Mouse (Mus musculus): Measurements from ENCODE around the gene Tnxb.

Gene Tnxb

DNA sequence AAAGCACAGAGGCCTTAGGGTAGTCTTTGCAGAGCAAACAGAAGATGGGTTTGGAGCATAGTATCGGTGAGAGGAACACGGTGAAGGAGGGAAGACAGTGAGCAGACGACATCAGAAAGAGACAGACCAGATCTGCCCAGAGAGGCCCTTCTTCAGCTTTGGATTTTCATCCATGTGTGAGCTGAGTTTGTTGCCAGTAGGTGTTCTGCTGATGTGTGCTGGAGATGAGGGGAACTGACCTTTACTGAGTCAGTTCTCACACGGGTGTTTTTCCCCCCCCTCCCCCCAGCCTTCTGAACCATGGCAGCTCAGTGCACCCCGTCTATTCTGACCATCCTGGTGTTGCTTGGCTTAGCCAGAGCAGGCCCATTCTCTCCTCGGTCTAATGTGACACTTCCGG is at the start of gene Tnxb:
Gene Tnxb, plus strand, starts transcription at position 301 of the 400 bp plus-strand sequence.
- no peak for DNase-seq (ENCODE audit: low spot score in 2 of 2)

DNA sequence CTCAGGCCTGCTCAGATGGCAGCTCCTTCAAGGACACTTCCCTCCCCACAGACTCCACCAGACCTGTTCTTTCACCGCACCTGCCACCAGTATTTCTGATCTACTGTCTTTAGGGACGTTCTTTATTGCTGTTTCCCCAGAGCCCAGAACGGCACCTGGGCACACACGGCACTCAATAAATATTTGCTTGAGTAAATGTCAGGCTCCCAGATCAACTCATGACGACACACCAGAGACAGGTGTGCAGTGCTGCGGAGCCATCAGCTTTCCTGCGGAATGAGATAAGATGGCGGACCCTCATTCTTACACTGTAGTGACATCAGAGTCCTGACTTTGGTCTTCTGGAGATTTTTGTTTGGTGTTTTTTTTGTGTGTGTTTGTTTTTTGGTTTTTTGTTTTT is 49.3 kb upstream of the Tnxb start:
- DNase-seq (ENCODE audit: low spot score in 2 of 2) = no peak

- DNase-seq (ENCODE audit: low spot score in 2 of 2) = no peak
Measured at GRCm38 (mm10) chr17:34623161-34623560, 47.2 kb upstream of the Tnxb start.

DNA sequence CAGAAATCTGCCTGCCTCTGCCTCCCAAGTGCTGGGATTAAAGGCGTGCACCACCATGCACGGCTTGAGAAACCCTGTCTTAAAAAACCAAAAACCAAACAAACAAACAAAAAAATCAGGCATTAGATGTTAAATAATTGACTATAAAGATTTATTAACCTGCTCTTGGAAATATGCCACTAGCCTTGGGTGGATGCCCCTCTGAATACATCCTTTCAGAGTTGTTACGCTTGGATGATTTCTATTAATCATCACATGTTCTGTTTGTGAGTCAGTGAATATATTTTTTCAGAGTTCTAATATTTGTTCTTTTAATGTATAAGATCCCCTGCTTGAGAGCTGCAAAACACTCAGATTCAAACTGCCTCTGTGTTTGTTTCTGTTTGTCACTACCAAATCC is 45.4 kb upstream of the Tnxb start:
- no peak for DNase-seq (ENCODE audit: low spot score in 2 of 2)

- no peak for DNase-seq (ENCODE audit: low spot score in 2 of 2)
Measured at GRCm38 (mm10) chr17:34626062-34626772, 44.1 kb upstream of the Tnxb start.

DNA sequence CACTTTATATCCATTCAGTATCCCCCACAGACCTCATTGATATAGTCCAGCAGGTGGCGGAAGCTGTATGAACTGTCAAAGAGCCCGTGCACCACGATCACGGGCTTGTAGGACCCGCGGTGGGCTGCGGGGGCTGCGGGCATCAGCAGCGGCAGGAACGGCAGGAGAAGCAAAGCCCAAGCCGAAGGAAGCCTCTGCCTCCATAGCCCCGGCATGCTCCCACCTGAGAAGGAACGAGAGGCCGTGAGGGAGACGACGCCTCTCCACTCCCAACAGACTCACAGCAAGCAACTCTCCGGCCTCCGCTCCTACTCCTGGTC is 43.6 kb upstream of the Tnxb start:
- peak in 1 of 2 experiments; percentile 61 for DNase-seq (ENCODE audit: low spot score in 2 of 2)

DNA sequence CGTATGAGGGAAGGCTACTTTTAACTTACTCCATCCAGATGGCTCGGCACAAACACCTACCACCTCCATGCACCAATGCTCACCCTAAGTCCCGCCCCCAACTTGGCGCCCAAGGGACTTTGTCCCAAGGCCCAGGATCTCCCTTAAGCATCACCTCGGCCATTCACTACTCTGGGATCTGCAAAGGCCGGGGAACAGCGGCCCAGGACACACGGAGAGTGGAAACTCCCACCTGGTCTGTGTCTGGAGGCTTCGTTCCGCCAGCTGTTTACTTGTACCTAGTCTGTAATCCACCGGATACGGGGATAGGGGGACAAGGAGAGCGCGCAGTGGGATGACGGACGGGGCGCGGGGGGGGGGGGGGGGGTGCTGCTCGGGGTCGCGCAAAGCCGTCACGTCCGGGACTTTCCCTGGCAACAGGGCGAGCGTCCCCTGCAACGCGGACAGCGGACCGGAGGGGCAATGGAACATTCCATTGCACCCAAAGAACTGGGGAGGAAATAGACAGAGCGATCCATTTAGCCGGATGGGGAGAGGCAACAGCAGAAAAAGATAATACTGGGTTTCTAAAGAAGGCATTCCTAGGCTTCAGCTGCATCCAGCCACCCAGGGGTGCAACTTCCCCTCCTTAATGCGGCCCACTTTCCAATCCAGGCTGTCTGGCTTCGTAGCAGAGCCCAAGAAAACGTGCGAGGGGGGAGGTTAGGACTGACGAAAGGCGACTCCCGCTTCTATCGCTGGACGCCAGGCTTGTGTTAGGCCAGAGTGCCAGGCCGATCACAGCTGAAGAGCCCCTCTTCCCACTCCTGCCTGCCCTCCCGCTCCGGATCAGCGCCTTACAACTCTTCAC is 43.0 kb upstream of the Tnxb start:
- peak; percentile 84 to 85 for DNase-seq (ENCODE audit: low spot score in 2 of 2)

DNA sequence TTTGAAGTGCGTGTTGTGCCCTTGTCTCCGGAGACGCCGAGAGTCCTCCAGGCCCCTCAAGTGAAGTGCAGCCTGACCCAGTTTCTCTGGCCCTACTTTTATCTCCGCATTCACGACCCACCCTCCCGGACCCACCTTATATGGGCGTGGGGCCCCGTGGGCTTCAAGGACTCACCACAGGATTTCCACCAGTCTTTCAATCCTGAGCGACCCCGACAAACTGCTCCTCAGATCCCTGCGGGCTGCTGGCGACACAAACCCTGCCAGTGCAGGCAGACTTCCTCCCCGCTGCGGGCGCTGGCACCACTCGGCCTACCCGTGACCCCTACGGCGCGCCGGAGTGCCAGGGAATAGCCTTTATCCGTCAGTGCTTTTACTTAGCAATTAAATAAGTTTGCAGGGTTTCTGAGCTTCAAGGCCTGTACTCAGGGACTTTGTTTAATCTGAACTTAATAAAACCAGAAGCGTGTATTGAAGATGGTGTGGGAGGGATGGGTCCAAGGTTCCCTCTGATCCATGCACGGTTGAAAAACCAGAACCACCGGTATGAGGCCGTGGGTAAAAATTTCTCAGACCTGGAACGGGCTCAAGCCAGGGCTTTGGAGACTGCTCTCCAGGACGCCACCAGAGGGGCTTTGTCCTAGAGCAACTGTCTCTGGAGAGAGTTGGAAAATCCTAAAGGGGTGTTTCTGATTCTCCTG is 42.2 kb upstream of the Tnxb start, which contains the start of gene Ppt2:
Gene Ppt2, minus strand, starts transcription at position 568 of the 701 bp plus-strand sequence.
- peak; percentile 51 to 64 for DNase-seq (ENCODE audit: low spot score in 2 of 2)

- DNase-seq (ENCODE audit: low spot score in 2 of 2) = no peak
Measured at GRCm38 (mm10) chr17:34628644-34628967, 41.7 kb upstream of the Tnxb start.

- no peak for DNase-seq (ENCODE audit: low spot score in 2 of 2)
Measured at GRCm38 (mm10) chr17:34629221-34629751, 41.0 kb upstream of the Tnxb start, which contains the start of gene Prrt1. TSS of gene Prrt1 (plus strand) at chr17:34629533.

- DNase-seq (ENCODE audit: low spot score in 2 of 2) = no peak
Measured at GRCm38 (mm10) chr17:34629796-34630603, 40.3 kb upstream of the Tnxb start.

GRCm38 (mm10) chr17:34630761-34631301 is 39.5 kb upstream of the Tnxb start:
- DNase-seq (ENCODE audit: low spot score in 2 of 2) = no peak

DNA sequence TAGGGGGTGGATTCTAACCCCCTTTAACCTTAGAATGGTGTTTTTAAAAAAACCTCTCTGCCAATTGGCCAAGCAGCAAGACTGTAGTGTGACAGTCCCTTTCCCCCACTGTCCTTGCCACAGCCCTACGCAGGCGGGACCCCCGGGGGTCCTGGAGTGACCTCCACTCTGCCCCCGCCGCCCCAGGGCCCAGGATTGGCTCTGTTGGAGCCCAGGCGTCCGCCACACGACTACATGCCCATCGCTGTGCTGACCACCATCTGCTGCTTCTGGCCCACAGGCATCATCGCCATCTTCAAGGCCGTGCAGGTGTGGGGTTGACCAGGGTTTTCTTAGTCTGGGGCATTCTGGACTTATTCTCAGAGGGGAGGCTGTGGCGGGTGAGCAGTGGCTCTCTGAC is 38.7 kb upstream of the Tnxb start:
- no peak for DNase-seq (ENCODE audit: low spot score in 2 of 2)

- DNase-seq (ENCODE audit: low spot score in 2 of 2) = peak; percentile 80 to 89
Measured at GRCm38 (mm10) chr17:34632261-34632691, 38.1 kb upstream of the Tnxb start.

- DNase-seq (ENCODE audit: low spot score in 2 of 2) = no peak
Measured at GRCm38 (mm10) chr17:34635671-34636070, 34.7 kb upstream of the Tnxb start.

DNA sequence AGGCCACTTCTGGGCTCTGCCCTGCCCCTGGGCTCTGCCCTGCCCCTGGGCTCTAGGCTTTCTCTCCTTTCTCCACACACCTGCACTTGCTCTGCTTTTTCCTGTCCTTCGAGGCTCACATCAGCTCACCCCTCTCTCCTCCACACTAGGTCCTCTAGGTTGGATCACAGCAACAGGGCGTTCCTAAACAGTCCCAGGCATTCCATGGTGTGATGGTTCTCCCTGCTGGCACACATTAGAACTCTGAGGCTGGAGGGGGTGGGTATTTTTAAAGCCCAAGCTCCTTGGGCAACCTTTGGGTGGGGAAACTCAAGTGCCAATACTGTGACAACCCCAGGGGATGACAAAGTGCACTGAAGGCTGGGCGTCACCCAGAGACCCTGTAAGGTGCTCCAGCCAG is 32.9 kb upstream of the Tnxb start:
- DNase-seq (ENCODE audit: low spot score in 2 of 2) = no peak

- DNase-seq (ENCODE audit: low spot score in 2 of 2) = no peak
Measured at GRCm38 (mm10) chr17:34639461-34640255, 30.7 kb upstream of the Tnxb start.

DNA sequence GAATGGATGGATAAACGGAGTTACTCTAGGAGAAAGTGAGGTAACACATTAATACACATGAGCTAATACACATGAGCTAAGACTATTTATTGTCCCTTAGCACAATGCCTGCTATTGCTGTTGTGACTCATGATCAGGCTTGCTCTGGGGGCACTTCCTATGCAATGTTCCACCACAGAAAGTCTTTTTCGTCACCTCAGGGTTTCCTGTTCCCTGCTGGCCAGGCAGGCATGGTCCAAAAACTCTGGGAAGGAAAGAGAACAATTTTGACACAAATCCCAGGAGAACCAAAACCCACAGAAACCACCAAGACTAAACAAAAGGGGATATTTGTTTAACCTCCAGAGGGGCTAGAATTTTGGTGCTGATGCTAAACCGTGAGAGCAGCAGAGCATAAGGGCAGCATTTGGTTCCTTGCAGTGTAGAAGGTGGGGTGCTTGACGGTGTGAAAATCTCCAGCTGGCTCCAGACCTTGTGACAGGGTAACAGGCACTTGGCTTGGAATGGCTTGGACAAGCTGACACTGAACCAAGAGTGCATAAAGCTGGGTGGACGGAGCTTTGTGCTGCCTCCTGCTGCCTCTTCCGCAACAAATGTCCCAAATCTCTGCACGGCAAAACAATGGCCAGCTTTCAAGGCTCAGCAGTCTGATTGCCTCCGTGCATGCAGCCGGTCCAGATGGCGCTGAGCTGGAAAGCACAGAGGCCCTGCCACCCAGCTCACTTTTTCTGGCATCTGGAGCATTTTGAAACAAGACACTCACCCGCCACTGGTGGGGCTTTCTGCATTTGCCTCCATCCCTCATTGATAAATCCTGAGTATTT is 29.3 kb upstream of the Tnxb start:
- DNase-seq (ENCODE audit: low spot score in 2 of 2) = peak in 1 of 2 experiments; percentile 59

- no peak for DNase-seq (ENCODE audit: low spot score in 2 of 2)
Measured at GRCm38 (mm10) chr17:34641945-34642344, 28.4 kb upstream of the Tnxb start.
